Mouse (Mus musculus) C2C12 (cell line): ENCODE results near the gene Wipf2. TPM values are rescaled to one million over a fixed set of nuclear protein-coding genes. Genes with fewer than 3 reads are reported as not detected.
A peak's percentile ranks its signal among the peaks of the same experiment; 100 is the strongest.

ENCODE experiments used
- H3K27me3 ChIP-seq: one replicate; pipeline ENCODE4 v1.6.1; 2011; ENCODE audit not compliant: control insufficient read depth, insufficient read depth, insufficient read length
- H3K36me3 ChIP-seq: one replicate; pipeline ENCODE4 v1.6.1; 2011; ENCODE audit not compliant: control insufficient read depth, insufficient read depth
- H3K4me3 ChIP-seq: one replicate; pipeline ENCODE4 v1.5.1; 2011; ENCODE audit warnings: mild to moderate bottlenecking, control low read depth; ENCODE audit not compliant: poor library complexity, insufficient read depth, severe bottlenecking
- H3K79me2 ChIP-seq: one replicate; pipeline ENCODE4 v1.6.1; 2011; ENCODE audit not compliant: control insufficient read depth, insufficient read depth
- H3K79me3 ChIP-seq: one replicate; pipeline ENCODE4 v1.6.1; 2011; ENCODE audit warnings: low read depth, control low read depth
- H3ac ChIP-seq: one replicate; pipeline ENCODE3; 2011; ENCODE audit warnings: low read depth; ENCODE audit not compliant: control insufficient read depth, insufficient read length
- CEBPB ChIP-seq: IDR thresholded peaks from one replicate; pipeline ENCODE4 v1.6.1; 2011; ENCODE audit warnings: low read depth, mild to moderate bottlenecking, control low read depth, moderate library complexity
- CTCF ChIP-seq: IDR thresholded peaks from one replicate; pipeline ENCODE4 v1.5.1; 2011; ENCODE audit not compliant: control insufficient read depth, insufficient read depth, insufficient read length
- FOSL1 ChIP-seq: IDR thresholded peaks from one replicate; pipeline ENCODE4 v1.8.0; 2011; ENCODE audit warnings: mild to moderate bottlenecking, low read length; ENCODE audit not compliant: poor library complexity, insufficient read depth, severe bottlenecking
- MAX ChIP-seq: IDR thresholded peaks from one replicate; pipeline ENCODE4 v1.6.1; 2011; ENCODE audit warnings: mild to moderate bottlenecking, control low read depth
- MYOD1 ChIP-seq: IDR thresholded peaks from one replicate; pipeline ENCODE4 v1.6.1; 2011; ENCODE audit warnings: low read depth; ENCODE audit not compliant: control insufficient read depth, insufficient read length
- MYOG ChIP-seq: IDR thresholded peaks from one replicate; pipeline ENCODE4 v1.6.1; 2011; ENCODE audit not compliant: control insufficient read depth, insufficient read length; ENCODE audit errors: extremely low read depth
- USF1 ChIP-seq: IDR thresholded peaks from one replicate; pipeline ENCODE4 v1.6.1; 2011; ENCODE audit warnings: low read depth, mild to moderate bottlenecking, control low read depth, moderate library complexity
- polyA plus RNA-seq: library from polyadenylated mRNA; unstranded; fragments of >200 nt; fragmentation: generic; extraction: Trizol; gene quantifications from one replicate; pipeline ENCODE4 v1.2.1, GENCODE M21; 2012; ENCODE audit warnings: missing spikeins

Gene Wipf2
- polyA plus RNA-seq, 1 experiment, result 4.5 TPM

GRCm38 (mm10) chr11:98944897-98945604 is 81.6 kb downstream of the Wipf2 start:
- peak overlapping the region; percentile 51 for H3ac ChIP-seq
- H3K79me3 ChIP-seq, result peaks cover 81% of the 10 kb centered on the region
- peaks cover 10% of the 10 kb centered on the region for H3K36me3 ChIP-seq
- H3K4me3 ChIP-seq, result no peak overlapping the region
- H3K27me3 ChIP-seq, result no peaks in the 10 kb centered on the region
- peaks cover 98% of the 10 kb centered on the region for H3K79me2 ChIP-seq
- TF ChIP-seq MYOD1 (no peak), CEBPB (no peak), FOSL1 (no peak), USF1 (no peak), CTCF (no peak), MAX (no peak), MYOG (no peak)

- Histone ChIP-seq H3K36me3 (peaks cover 10% of the 10 kb centered on the region), H3ac (no peak overlapping the region), H3K79me2 (peaks cover 98% of the 10 kb centered on the region), H3K4me3 (no peak overlapping the region), H3K79me3 (peaks cover 77% of the 10 kb centered on the region), H3K27me3 (no peaks in the 10 kb centered on the region)
- TF ChIP-seq MYOD1 (no peak), MYOG (no peak), MAX (no peak), USF1 (no peak), CTCF (no peak), FOSL1 (no peak), CEBPB (no peak)
Measured at GRCm38 (mm10) chr11:98945605-98945977, 82.2 kb downstream of the Wipf2 start.

- Histone ChIP-seq H3ac (no peak overlapping the region), H3K79me2 (peaks cover 100% of the 10 kb centered on the region), H3K27me3 (no peaks in the 10 kb centered on the region), H3K36me3 (peaks cover 21% of the 10 kb centered on the region), H3K4me3 (no peak overlapping the region), H3K79me3 (peaks cover 77% of the 10 kb centered on the region)
- TF ChIP-seq MYOG (no peak), USF1 (no peak), MYOD1 (no peak), CTCF (no peak), FOSL1 (no peak), MAX (no peak), CEBPB (no peak)
Measured at GRCm38 (mm10) chr11:98947969-98948569, 84.6 kb downstream of the Wipf2 start.

- H3K4me3 ChIP-seq, result no peak overlapping the region
- peaks cover 26% of the 10 kb centered on the region for H3K36me3 ChIP-seq
- TF ChIP-seq FOSL1, result no peak
- peaks cover 100% of the 10 kb centered on the region for H3K79me2 ChIP-seq
- H3K79me3 ChIP-seq, result peaks cover 74% of the 10 kb centered on the region
- no peaks in the 10 kb centered on the region for H3K27me3 ChIP-seq
- no peak overlapping the region for H3ac ChIP-seq
Measured at GRCm38 (mm10) chr11:98949242-98949957, 86.0 kb downstream of the Wipf2 start.

GRCm38 (mm10) chr11:98949958-98950460 is 86.6 kb downstream of the Wipf2 start:
- H3K79me2 ChIP-seq, result peaks cover 100% of the 10 kb centered on the region
- H3K4me3 ChIP-seq, result no peak overlapping the region
- H3K79me3 ChIP-seq, result peaks cover 74% of the 10 kb centered on the region
- no peaks in the 10 kb centered on the region for H3K27me3 ChIP-seq
- H3ac ChIP-seq, result no peak overlapping the region
- TF ChIP-seq FOSL1 (no peak), CEBPB (no peak), USF1 (no peak), MAX (no peak), MYOD1 (no peak), CTCF (no peak), MYOG (no peak)
- H3K36me3 ChIP-seq, result peaks cover 29% of the 10 kb centered on the region
